Mouse (Mus musculus) embryonic facial prominence, embryonic 12.5 days (tissue): ENCODE measurements around the gene Atrnl1. TPM values are rescaled to one million over a fixed set of nuclear protein-coding genes. Genes with fewer than 3 reads are reported as not detected.

Source experiments
- ATAC-seq: fragments of 200-750 bp; cut with Nextera tagmentation; 2 replicates; pipeline ENCODE4 v1.8.0; 2017; ENCODE audit not compliant: insufficient number of reproducible peaks, insufficient read depth, low FRiP score, low TSS enrichment
- H3K27ac ChIP-seq: fragments of 300-500 bp; sonication (generic); 2 replicates; pipeline ENCODE4 v1.5.1; 2016; ENCODE audit warnings: mild to moderate bottlenecking
- H3K27me3 ChIP-seq: fragments of 300-500 bp; sonication (generic); 2 replicates; pipeline ENCODE4 v1.6.1; 2016; ENCODE audit warnings: mild to moderate bottlenecking, moderate library complexity
- H3K36me3 ChIP-seq: fragments of 300-500 bp; sonication (generic); 2 replicates; pipeline ENCODE4 v1.6.1; 2016; ENCODE audit warnings: mild to moderate bottlenecking
- H3K4me1 ChIP-seq: fragments of 300-500 bp; sonication (generic); 2 replicates; pipeline ENCODE4 v1.6.1; 2016
- H3K4me2 ChIP-seq: fragments of 300-500 bp; sonication (generic); replicated peaks from 2 replicates; pipeline ENCODE4 v1.6.1; 2016; ENCODE audit warnings: mild to moderate bottlenecking, moderate library complexity
- H3K4me3 ChIP-seq: fragments of 300-500 bp; sonication (generic); 2 replicates; pipeline ENCODE4 v1.5.1; 2016; ENCODE audit warnings: mild to moderate bottlenecking
- H3K9ac ChIP-seq: fragments of 300-500 bp; sonication (generic); 2 replicates; pipeline ENCODE4 v1.6.1; 2016; ENCODE audit warnings: mild to moderate bottlenecking, moderate library complexity
- H3K9me3 ChIP-seq: fragments of 300-500 bp; sonication (generic); 2 replicates; pipeline ENCODE4 v1.6.1; 2016; ENCODE audit warnings: mild to moderate bottlenecking, moderate library complexity
- WGBS: fragments of 180-500 bp; shearing (Covaris S2); methylation state at CpG from one replicate; pipeline ENCODE4 v1.1.7; 2016; 5-methylcytosine and 5-hydroxymethylcytosine counted together
- polyA plus RNA-seq: library from polyadenylated mRNA; unstranded; fragments of >200 nt; fragmentation: Nextera tagmentation; extraction: Ambion mirVana; gene quantifications from 2 replicates; pipeline ENCODE4 v1.2.1, GENCODE M21; 2016

Atrnl1 gene
- polyA plus RNA-seq, 1 experiment from 2014 or later: 12.8 TPM

DNA sequence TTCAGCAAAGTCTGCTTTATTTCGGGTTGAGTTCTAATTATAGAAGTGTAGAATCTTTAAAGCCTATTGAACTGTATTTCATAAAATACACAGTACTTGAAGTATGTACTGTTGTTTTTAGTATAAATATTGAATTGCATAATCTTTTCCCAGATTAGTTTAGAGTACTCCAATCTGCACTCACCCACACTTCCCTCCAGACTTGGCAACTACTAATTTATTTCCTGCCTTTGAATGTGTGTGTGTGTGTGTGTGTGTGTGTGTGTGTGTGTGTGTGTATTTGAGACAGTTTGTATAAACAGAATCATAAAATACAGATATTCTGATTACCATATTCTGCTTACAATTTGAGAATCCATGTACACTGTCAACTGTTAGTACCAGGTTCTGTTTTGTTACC is 328.3 kb downstream of the Atrnl1 start:
- Histone ChIP-seq H3K9me3 (no peaks in the 10 kb centered on the region), H3K4me3 (no peak overlapping the region), H3K9ac (no peak overlapping the region), H3K27ac (no peak overlapping the region), H3K4me1 (no peaks in the 10 kb centered on the region), H3K36me3 (0 out of 2 replicates have a peak, but pooled peaks cover 4% of the 10 kb centered on the region), H3K4me2 (no peak overlapping the region), H3K27me3 (no peaks in the 10 kb centered on the region)
- no peak for ATAC-seq
- WGBS: 82% methylated on average over 1 of the region's 1 CpGs

GRCm38 (mm10) chr19:57941529-57941928 is 330.7 kb downstream of the Atrnl1 start:
- Histone ChIP-seq H3K9ac (no peak overlapping the region), H3K27ac (no peak overlapping the region), H3K36me3 (0 out of 2 replicates have a peak, but pooled peaks cover 4% of the 10 kb centered on the region), H3K4me1 (no peaks in the 10 kb centered on the region), H3K4me3 (no peak overlapping the region), H3K9me3 (no peaks in the 10 kb centered on the region), H3K27me3 (no peaks in the 10 kb centered on the region), H3K4me2 (no peak overlapping the region)
- 70% methylated on average over 8 of the region's 8 CpGs for WGBS
- no peak for ATAC-seq

DNA sequence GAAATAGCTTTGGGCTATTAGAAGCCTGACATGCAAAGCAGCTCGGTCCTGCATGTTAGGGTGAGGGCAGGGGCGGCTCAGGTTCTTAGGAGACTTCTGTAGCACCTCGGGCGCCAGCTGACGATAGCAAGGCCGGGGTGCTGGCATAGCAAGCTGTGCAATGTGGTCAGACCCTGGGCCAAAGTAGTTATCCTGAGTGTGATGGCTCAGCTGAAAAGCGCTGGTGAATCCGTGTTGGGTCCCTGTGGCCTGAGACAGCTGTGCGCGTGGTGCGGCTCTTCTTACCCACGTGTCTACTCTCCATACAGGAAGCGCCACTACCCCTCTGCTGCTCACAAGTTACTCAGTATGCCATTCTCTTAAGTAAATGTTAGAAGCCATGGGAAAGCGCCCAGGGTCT is 331.4 kb downstream of the Atrnl1 start:
- ATAC-seq: no peak
- Histone ChIP-seq H3K9me3 (no peaks in the 10 kb centered on the region), H3K4me1 (no peaks in the 10 kb centered on the region), H3K36me3 (0 out of 2 replicates have a peak, but pooled peaks cover 4% of the 10 kb centered on the region), H3K4me3 (no peak overlapping the region), H3K27ac (no peak overlapping the region), H3K4me2 (no peak overlapping the region), H3K27me3 (no peaks in the 10 kb centered on the region), H3K9ac (no peak overlapping the region)
- 83% methylated on average over 14 of the region's 14 CpGs for WGBS

DNA sequence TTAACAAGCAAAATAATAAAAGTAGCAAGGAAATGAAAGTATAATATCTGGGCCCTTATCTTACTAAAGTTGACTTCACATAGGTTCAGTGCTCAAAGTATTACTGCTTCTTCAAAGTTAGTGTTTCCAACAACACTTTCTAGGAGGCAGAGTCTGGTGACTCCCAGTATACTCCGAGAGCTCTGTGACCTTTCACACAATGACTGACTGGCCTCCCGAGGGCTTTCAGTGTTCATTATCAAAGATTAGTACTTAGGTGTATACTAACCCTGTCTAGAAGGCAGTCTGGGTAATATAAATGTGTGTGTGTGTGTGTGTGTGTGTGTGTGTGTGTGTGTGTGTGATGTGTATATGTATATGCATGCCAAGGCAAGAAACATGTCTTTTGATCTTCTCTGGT is 332.5 kb downstream of the Atrnl1 start:
- H3K4me2 ChIP-seq: no peak overlapping the region
- WGBS: 57% methylated on average over 2 of the region's 2 CpGs
- H3K27ac ChIP-seq: no peak overlapping the region
- no peaks in the 10 kb centered on the region for H3K4me1 ChIP-seq
- 0 out of 2 replicates have a peak, but pooled peaks cover 4% of the 10 kb centered on the region for H3K36me3 ChIP-seq
- H3K27me3 ChIP-seq: no peaks in the 10 kb centered on the region
- ATAC-seq: no peak
- no peak overlapping the region for H3K4me3 ChIP-seq
- H3K9ac ChIP-seq: no peak overlapping the region
- H3K9me3 ChIP-seq: no peaks in the 10 kb centered on the region

DNA sequence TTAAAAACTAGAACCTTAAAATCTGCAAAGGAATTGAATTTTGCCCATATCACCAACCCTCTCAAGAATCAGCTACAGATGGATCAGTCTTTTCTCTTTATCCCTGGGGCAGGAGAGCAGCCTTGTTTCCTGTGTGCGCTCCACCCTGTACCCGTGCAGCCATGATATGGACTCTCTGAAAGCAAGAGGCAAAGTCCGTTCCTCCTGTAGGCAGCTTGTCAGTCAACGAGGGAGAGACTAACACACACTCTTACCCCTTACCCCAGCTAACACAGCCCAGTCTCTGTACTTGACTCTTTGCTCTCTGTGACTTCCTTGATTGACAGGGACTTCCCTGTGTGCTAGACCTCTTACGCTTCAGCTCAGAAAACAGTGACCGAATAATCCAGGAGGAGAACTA is 333.8 kb downstream of the Atrnl1 start:
- Histone ChIP-seq H3K36me3 (no peaks in the 10 kb centered on the region), H3K4me3 (no peak overlapping the region), H3K27ac (no peak overlapping the region), H3K9me3 (no peaks in the 10 kb centered on the region), H3K9ac (no peak overlapping the region), H3K27me3 (no peaks in the 10 kb centered on the region), H3K4me1 (no peaks in the 10 kb centered on the region), H3K4me2 (no peak overlapping the region)
- no peak for ATAC-seq
- 82% methylated on average over 6 of the region's 6 CpGs for WGBS

- Histone ChIP-seq H3K9ac (no peak overlapping the region), H3K27ac (no peak overlapping the region), H3K4me2 (no peak overlapping the region), H3K4me1 (no peaks in the 10 kb centered on the region), H3K4me3 (no peak overlapping the region), H3K36me3 (no peaks in the 10 kb centered on the region), H3K9me3 (no peaks in the 10 kb centered on the region), H3K27me3 (no peaks in the 10 kb centered on the region)
- WGBS: 91% methylated on average over 4 of the region's 4 CpGs
- ATAC-seq: no peak
These were observed 334.9 kb downstream of the Atrnl1 start for GRCm38 (mm10) chr19:57945626-57946250.

GRCm38 (mm10) chr19:57948489-57948888 is 337.7 kb downstream of the Atrnl1 start:
- no peak for ATAC-seq
- no peaks in the 10 kb centered on the region for H3K9me3 ChIP-seq
- no peak overlapping the region for H3K4me2 ChIP-seq
- H3K9ac ChIP-seq: no peak overlapping the region
- no peaks in the 10 kb centered on the region for H3K4me1 ChIP-seq
- WGBS: 94% methylated on average over 2 of the region's 2 CpGs
- H3K36me3 ChIP-seq: no peaks in the 10 kb centered on the region
- H3K4me3 ChIP-seq: no peak overlapping the region
- no peaks in the 10 kb centered on the region for H3K27me3 ChIP-seq
- H3K27ac ChIP-seq: no peak overlapping the region

- no peak overlapping the region for H3K9ac ChIP-seq
- no peaks in the 10 kb centered on the region for H3K9me3 ChIP-seq
- H3K4me1 ChIP-seq: no peaks in the 10 kb centered on the region
- H3K4me3 ChIP-seq: no peak overlapping the region
- no peaks in the 10 kb centered on the region for H3K36me3 ChIP-seq
- H3K27me3 ChIP-seq: no peaks in the 10 kb centered on the region
- 77% methylated on average over 13 of the region's 13 CpGs for WGBS
- H3K4me2 ChIP-seq: no peak overlapping the region
- ATAC-seq: no peak
- H3K27ac ChIP-seq: no peak overlapping the region
These were observed 338.6 kb downstream of the Atrnl1 start for GRCm38 (mm10) chr19:57949260-57949917.

GRCm38 (mm10) chr19:57954131-57954530 is 343.3 kb downstream of the Atrnl1 start:
- no peaks in the 10 kb centered on the region for H3K9me3 ChIP-seq
- no peaks in the 10 kb centered on the region for H3K27me3 ChIP-seq
- H3K4me1 ChIP-seq: no peaks in the 10 kb centered on the region
- H3K4me2 ChIP-seq: no peak overlapping the region
- no peaks in the 10 kb centered on the region for H3K36me3 ChIP-seq
- no peak overlapping the region for H3K4me3 ChIP-seq
- H3K27ac ChIP-seq: no peak overlapping the region
- WGBS: 95% methylated on average over 3 of the region's 3 CpGs
- no peak for ATAC-seq
- H3K9ac ChIP-seq: no peak overlapping the region

DNA sequence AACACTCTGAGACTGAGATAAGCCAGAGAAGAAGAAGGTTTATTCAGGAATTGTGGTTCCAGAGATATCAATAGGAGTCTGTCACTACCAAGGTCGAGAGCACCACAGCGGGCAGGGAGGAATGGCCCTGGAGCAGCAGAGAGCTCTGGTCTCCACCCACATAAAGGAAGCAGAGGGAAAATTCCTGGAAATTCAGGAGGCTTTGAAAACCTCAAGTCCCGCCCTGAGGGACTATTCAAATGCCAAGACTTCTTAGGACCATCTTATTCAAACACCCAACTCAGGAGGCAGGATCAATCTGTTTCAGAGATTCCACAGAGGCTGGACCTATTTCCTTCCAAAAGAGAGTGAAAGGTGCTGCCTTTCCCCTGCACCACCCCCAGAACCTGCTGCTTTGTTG is 345.6 kb downstream of the Atrnl1 start:
- Histone ChIP-seq H3K4me3 (no peak overlapping the region), H3K4me2 (no peak overlapping the region), H3K9ac (no peak overlapping the region), H3K27me3 (no peaks in the 10 kb centered on the region), H3K27ac (no peak overlapping the region), H3K4me1 (no peaks in the 10 kb centered on the region), H3K9me3 (no peaks in the 10 kb centered on the region), H3K36me3 (no peaks in the 10 kb centered on the region)
- WGBS: 82% methylated on average over 3 of the region's 3 CpGs
- no peak for ATAC-seq

GRCm38 (mm10) chr19:57957363-57957762 is 346.5 kb downstream of the Atrnl1 start:
- ATAC-seq: no peak
- H3K9me3 ChIP-seq: no peaks in the 10 kb centered on the region
- H3K4me1 ChIP-seq: peaks cover 3% of the 10 kb centered on the region; the same call in 1 of the 2 replicates
- no peak overlapping the region for H3K27ac ChIP-seq
- no peak overlapping the region for H3K9ac ChIP-seq
- WGBS: 89% methylated on average over 3 of the region's 3 CpGs
- H3K4me3 ChIP-seq: no peak overlapping the region
- no peaks in the 10 kb centered on the region for H3K36me3 ChIP-seq
- H3K27me3 ChIP-seq: no peaks in the 10 kb centered on the region
- H3K4me2 ChIP-seq: no peak overlapping the region

DNA sequence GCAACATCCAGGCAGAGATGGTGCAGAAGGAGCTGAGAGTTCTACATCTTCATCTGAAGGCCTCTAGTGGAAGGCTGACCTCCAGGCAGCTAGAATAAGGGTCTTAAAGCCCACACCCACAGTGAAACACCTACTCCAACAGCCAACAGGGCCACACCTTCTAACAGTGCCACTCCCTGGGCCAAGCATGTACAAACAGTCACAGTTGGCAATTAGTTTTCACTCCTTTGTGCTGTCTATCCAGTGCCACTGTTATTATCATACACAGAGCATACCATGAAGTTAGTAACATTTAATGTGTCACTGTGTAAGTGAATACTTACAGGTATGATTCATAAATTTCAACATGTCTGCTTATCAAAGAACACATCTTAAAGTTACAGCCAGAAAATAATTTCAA is 347.3 kb downstream of the Atrnl1 start:
- no peak overlapping the region for H3K27ac ChIP-seq

More for the DNA sequence above, 347.3 kb downstream of the Atrnl1 start:
- Histone ChIP-seq H3K27me3 (no peaks in the 10 kb centered on the region), H3K4me3 (no peak overlapping the region), H3K9ac (no peak overlapping the region), H3K9me3 (no peaks in the 10 kb centered on the region), H3K36me3 (no peaks in the 10 kb centered on the region), H3K4me1 (peaks cover 3% of the 10 kb centered on the region; the same call in 1 of the 2 replicates), H3K4me2 (no peak overlapping the region)
- no peak for ATAC-seq
